Mouse (Mus musculus): ENCODE data around the gene Cfap45. TPM values are rescaled to one million over a fixed set of nuclear protein-coding genes. Genes with fewer than 3 reads are reported as not detected.

The Cfap45 gene
- total RNA-seq, 2 experiments from 2014 or later, result 0.35 to 0.40 TPM

DNA sequence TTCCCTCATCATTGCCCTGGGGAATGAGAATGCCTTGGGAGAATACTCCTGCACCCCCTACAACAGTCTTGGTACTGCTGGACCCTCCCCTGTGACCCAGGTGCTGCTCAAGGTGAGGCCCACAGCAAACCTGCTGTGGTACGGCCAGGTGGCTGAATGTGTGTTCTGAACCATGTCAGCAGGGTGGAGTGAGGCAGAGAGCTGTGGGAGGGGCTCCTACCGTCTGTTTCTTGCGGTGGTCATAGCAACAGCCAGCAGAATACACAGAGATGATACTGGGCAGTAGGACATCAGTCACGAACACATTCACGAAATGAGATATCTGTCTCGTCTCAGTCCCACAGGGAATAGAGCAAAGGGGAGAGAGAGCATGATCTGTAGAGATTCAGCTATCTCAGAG, 27.1 kb upstream of the Cfap45 start:
- DNase-seq (ENCODE audit: low spot score in 2 of 2), result no peak

DNA sequence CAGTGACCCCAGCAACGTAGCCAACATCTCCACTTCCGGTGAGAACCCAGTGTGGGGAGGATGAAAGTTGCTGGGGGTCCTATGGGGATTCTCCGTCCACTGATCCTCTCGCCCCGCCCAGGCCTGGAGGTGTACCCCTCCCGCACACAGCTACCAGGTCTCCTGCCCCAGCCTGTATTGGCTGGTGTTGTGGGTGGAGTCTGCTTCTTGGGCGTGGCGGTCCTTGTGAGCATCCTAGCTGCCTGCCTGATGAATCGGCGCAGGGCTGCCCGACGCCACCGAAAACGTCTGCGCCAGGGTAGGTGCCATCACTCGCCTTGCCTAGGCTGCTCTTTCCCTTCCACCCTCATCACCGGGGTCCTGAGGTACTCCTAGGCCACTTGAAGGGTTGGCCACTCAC, 24.6 kb upstream of the Cfap45 start:
- no peak for DNase-seq (ENCODE audit: low spot score in 2 of 2)

DNA sequence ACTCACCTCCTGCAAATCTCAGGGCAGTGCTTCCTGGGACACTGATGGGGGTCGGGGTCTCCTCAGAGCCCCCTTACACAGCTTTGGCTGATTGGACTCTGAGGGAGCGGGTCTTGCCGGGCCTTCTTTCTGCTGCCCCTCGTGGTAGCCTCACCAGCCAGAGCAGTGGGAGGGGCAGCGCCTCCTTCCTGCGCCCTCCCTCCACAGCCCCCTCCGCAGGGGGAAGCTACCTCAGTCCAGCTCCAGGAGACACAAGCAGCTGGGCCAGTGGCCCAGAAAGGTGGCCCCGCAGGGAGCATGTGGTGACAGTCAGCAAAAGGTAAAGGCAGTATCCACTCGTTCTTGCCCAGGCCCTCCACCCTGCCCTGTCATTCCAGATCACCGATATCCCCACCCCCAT, 23.2 kb upstream of the Cfap45 start:
- DNase-seq (ENCODE audit: low spot score in 2 of 2), result no peak

DNA sequence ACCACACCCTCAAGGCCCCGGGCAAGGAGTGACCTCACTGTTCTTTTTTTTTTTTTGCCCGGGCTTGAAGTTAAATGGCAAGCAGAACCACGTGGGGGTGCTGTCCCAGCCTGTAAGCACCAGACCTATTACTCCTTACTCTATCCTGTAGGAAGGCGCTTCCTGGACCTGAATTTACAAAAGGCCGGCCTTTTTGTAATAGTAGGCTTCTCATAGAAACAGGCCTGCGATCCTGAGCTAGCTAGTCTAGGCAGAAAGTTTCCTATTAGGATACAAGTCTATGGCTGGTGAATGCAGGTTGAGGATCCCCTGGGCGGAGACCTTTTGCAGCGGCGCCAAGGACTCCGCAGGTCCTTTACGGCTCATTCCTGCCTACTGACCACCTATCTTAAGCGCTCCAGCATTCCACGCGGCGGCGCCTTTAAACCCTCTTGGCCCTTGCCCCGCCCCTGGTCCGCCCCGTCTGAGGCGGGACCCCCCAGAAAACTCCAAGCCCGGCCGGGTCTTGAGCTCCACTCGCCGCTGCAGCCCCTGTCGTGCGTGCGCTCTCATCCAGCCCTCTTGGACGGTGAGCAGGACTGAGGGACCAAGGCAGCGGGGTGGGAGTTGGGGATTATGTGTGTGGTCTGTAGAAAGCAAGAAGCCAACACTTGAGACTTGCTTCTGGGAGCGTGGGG, 20.7 kb upstream of the Cfap45 start, which contains the start of gene Tagln2:
Gene Tagln2, plus strand, starts transcription at position 283 of the 677 bp plus-strand sequence.
- DNase-seq (ENCODE audit: low spot score in 2 of 2), result peak; percentile 85 to 86

DNA sequence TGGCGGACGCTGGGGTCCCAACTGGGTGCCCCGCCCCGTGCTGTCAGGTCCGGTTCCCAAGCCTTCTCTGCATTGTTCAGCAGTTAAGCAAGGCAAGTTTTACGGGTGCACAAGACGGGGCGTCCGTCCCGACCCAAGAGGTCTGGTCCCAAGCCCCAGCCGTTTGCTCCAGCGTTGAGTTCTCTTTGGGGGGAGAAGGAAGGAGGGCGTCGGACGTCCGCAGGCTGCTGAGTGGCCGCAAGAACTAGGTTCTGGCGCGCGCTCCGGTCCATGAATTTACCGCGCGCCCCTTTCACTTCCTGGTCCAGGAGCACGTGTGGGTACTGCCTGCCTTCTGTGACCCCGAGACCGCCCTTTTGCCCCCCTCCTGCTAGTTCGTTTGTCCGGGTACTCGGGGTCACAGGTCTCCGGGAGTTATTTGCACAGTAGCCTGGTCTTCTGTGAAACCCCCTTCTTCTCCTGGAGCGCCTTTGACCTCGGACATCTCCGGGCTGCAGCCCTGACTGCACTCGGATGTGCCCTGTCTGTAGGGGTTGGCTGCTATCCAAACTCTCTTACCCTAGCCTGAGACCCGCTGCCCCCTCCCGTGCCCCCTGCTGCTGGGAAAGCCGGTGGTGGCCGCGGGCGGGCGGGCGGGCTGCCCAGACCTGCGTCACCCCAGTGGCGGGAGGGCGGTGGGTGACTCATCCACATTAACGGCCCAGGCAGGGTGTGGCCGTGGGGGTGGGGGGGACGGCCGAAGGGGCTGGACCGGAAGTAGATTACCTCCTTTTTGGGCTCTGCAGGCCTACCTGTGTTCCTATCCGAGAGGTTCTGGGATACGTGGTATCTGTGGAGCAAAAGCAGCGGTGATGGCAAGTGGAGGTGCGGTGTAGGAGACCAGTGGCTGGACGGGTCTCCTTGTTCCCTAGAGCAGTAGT, 19.9 kb upstream of the Cfap45 start:
- peak; percentile 54 to 66 for DNase-seq (ENCODE audit: low spot score in 2 of 2)

- peak; percentile 36 to 61 for DNase-seq (ENCODE audit: low spot score in 2 of 2)
Measured at GRCm38 (mm10) chr1:172501371-172502144, 19.0 kb upstream of the Cfap45 start.

DNA sequence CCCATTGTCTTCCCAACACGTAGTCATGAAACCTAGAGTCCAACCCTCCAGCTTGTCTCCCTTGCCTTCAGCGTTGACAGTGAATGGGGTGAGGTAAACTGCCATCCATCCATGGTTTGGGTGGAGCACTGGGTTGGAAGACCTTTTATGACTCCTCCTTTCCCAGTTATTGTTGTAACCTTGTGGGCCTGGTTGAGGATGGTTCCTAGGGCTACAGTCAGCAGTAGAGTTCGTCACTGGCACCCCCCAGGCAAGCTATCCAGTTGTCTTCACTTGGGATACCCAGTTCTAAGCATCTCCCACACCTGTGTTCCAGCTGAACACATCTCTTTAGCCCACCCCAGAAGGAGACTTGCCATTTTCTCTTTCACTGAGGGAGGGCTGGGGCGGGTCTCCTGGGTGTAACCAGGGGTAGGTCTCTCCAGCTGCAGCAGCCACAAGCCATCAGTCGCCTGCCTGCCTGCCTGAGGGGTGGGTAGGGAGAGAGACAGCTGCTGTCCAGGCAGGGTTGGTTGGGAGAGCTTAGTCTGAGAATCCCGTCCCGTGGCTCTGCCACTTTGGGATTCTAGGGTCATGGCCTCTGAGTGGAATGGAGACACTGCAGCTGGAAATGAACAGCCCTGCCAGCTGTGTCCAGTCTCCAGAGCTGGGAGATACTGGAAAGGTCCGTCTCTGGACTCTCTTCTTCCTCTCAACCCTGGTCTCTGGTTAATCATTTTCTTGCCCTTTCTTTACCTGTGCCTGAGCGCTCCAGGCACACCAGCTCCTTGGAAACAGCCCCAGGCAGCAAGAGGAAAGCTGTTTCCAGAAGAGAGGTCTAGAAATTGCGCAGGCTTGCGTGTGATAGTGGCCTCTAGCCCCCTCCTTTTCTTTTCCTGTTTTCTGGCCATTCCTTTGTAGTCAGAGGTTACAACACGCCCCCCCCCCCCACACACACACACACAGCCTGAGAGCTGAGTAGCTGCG, 18.2 kb upstream of the Cfap45 start:
- DNase-seq (ENCODE audit: low spot score in 2 of 2), result no peak

GRCm38 (mm10) chr1:172503111-172503997, 17.2 kb upstream of the Cfap45 start:
- DNase-seq (ENCODE audit: low spot score in 2 of 2), result peak in 1 of 2 experiments; percentile 50

DNA sequence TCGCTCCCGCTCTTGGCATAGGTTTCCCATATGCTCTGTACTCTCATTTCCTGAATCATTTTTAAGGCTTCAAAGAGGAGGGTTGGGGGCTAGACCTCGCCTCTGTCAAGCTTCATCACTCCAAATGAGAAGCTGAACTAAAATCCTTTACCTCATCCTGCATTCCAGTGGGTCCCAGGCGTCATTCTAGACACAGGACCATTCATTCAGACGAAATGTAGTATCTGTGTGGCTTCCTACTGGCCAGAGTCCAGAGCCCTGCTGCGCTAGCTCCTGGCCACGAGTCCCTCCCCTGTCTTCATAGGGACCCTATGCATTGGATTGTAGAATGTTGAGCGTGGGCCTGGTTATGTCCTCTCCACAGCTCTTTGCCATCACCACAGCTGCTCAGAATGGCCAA, 15.8 kb upstream of the Cfap45 start:
- no peak for DNase-seq (ENCODE audit: low spot score in 2 of 2)

DNA sequence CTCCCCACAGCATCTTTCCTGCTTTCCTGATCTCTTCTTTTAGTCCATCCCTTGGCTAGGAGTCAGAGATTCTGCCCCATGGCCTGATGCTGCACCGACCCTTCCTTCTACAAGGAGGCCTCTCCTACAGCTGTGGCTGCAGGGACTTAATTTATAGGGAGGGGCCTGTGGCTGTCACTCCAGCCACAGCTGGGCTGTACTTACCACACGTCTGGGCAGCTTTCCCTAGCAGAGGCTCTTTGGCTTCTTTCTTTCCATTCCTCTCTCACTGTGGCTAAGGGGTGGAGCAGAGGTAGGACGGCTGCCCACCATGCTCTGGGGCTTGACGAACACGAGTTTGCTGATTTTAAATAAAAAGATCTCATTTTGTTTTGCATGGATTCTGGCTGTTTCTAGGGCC, 13.6 kb upstream of the Cfap45 start:
- DNase-seq (ENCODE audit: low spot score in 2 of 2), result no peak

DNA sequence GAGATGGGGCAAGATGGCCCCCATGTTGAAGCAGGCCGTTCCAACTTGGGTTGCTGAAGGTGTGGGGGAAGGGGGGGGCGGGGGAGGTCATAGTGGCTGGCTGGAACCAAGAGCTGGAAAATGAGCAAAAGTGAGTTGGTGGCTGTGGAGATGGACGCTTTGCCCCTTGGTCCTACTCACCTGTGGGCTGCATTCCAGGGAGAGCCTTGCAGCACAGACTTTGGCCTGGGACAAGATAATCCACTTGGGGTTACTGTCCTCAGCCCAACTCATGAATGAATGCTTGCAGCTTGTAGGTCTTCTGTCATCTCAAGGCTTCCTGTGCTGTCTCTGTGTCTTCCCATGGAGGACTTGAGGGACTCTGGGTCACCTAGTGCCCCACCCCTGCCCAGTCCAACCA, 12.9 kb upstream of the Cfap45 start:
- no peak for DNase-seq (ENCODE audit: low spot score in 2 of 2)

- DNase-seq (ENCODE audit: low spot score in 2 of 2), result no peak
Measured at GRCm38 (mm10) chr1:172508172-172508571, 12.4 kb upstream of the Cfap45 start.

DNA sequence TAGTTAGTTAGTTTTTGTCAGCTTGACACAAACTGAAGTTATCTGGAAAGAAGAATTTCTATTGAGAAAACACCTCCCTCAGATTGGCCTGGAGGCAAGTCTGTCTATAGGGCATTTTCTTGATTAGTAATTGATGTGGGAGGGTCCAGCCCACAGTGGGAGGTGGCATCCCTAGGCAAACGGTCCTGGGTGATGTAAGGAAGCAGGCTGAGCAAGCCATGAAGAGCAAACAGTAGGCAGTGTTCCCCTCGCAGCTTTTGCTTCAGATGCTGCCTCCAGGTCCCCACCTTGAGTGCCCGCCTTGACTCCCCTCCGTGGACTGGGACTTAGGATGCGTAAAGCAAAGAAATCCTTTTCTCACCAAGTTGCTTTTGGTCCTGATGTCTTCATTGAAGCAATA, 11.4 kb upstream of the Cfap45 start:
- DNase-seq (ENCODE audit: low spot score in 2 of 2), result no peak

DNA sequence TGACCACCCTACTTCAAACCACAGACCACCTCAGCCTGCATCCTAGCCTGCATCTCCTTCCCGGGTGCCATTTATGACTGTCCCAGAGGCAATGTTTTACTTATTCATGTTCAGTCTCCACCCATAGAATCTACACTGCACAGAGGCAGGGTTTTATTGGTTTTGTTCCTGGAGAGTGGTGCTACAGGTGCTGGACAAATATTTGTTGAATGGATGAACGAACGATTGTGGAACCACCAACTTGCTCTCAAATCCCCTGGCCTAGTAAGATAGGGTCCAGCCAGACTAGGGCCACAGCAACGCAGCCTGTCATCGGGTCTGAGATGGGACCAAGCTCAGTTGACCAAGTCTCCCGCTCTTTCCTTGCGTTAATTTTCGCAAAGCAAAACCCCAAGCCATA, 10.6 kb upstream of the Cfap45 start:
- DNase-seq (ENCODE audit: low spot score in 2 of 2), result no peak

GRCm38 (mm10) chr1:172510421-172510972, 10.1 kb upstream of the Cfap45 start:
- no peak for DNase-seq (ENCODE audit: low spot score in 2 of 2)

- peak; percentile 47 to 56 for DNase-seq (ENCODE audit: low spot score in 2 of 2)
Measured at GRCm38 (mm10) chr1:172512962-172513361, 7.6 kb upstream of the Cfap45 start.

DNA sequence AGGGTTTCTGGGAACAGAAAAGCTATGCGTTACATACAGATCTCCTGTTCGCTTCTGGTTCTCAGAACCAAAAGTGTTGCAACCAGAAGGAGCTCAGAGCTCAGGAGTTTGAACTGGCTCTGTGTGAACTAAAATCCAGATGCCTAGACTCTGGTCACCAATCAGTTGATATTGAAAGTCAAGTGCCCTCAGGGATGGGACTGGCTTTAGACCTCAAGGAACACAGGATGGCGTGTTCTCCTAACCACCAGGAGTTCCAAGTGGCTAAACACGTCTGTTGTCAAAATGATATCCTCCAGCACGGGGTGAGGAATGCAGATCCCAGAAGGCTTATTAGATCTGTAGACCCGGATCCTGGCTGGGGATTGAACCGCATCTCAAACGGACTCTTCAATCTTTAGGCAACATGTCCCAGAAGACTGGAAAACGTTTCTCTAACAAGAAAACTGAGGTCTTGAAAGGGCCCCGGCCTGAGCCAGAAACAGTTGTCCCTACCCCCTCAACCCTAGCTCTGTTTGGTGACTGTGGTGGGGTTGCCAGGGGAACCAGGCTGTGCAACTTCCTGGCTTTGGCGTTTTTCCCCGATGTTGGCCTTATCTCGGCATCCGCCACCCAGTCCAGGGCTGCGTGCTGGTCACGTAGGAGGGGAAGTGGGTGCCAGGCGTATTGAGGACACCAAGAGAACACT, 6.9 kb upstream of the Cfap45 start:
- DNase-seq (ENCODE audit: low spot score in 2 of 2), result no peak

DNA sequence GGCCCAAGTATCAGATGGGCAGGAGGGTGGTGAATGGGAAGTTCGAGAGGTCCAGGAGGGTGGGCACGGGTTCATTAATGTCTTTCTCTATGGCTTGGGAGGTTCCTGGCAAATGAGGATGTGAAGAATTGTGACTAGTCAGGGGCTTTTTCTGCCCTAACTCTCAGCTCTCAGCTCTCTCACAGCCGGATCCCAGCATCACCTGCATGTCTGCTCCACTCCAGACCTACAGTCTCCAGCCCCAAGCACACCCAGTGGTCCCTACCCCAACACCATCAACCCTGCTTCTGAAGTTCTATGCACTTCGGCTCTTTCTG, 6.4 kb upstream of the Cfap45 start:
- no peak for DNase-seq (ENCODE audit: low spot score in 2 of 2)
